Mouse (Mus musculus): ENCODE data around the gene Mcfd2. TPM values are rescaled to one million over a fixed set of nuclear protein-coding genes. Genes with fewer than 3 reads are reported as not detected.

The Mcfd2 gene
- total RNA-seq (2023) = 10 to 100 TPM; 23.2 to 25.4 TPM

DNA sequence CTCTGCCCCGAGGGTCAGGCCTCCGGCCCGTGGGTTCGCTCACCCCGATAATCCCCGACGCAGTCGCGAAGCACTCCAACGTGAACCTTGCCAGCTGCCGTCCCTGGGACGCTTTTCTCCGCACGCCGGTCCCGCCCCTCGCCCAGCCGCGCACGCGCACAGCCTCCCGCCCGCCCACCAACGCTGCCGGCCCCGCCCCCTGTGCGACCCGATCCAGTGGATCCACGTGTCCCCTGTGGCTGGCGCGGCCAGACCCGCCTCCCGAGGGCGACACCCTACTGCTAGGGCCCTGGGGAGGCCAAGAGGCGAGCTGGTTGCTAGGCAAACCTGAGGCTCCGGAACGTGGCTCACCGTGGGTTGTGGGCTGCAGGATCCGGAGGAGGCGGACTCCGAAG lies at the start of gene Mcfd2:
Gene Mcfd2 (minus strand): TSS at position 144 of the 395 bp plus-strand sequence.

DNA sequence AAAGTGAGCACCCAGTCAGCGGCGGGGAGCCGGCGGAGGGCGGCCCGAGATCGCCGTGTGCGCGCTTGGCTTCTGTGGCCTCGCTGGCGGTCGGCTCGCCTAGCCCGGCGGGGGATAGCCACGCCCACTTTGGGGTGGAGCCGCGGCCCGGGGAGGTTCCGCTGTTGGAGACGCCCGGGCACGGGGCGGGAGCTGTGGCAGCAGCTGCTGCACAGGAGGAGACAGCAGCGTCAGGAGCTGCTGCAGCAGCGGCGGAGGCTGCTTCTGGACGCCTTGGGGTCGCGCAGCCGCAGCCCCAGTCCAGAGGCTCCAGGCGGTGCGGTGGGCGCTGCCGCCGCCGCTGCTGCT lies 16.9 kb upstream of the Mcfd2 start, which contains the start of gene Ttc7:
Gene Ttc7 (plus strand): TSS at position 181 of the 348 bp plus-strand sequence.

Other genes starting within 250 kb of the Mcfd2 start
- 1 to 10 TPM; 7.2 to 8.7 TPM for gene Pigf, start 240.5 kb downstream of the Mcfd2 start, total RNA-seq (2023)
- 10 to 100 TPM; 60.5 to 63.1 TPM for gene Cript, start 240.4 kb downstream of the Mcfd2 start, total RNA-seq (2023)
- 1 to 10 TPM; 5.5 to 5.7 TPM for gene Socs5, start 158.3 kb downstream of the Mcfd2 start, total RNA-seq (2023)
- gene Ttc7, start 17.0 kb upstream of the Mcfd2 start, total RNA-seq (2023) = 100 to 1,000 TPM; 144 to 156 TPM
- 1 to 10 TPM in 1 of 2 experiments, under 1 TPM in 1; 0.84 to 1.3 TPM for gene Stpg4, start 161.8 kb upstream of the Mcfd2 start, total RNA-seq (2023)
- gene Calm2, start 181.0 kb upstream of the Mcfd2 start, total RNA-seq (2023) = 100 to 1,000 TPM; 416 to 441 TPM

Measured in neutrophil, adult 83 days (primary cell).